Mouse (Mus musculus) liver, embryonic 15.5 days (tissue): ENCODE data around the gene Calr3. TPM values are rescaled to one million over a fixed set of nuclear protein-coding genes. Genes with fewer than 3 reads are reported as not detected.

ENCODE experiments used
- ATAC-seq: fragments of 200-750 bp; cut with Nextera tagmentation; 2 replicates; pipeline ENCODE4 v1.8.0; 2017; ENCODE audit warnings: moderate number of reproducible peaks, mild to moderate bottlenecking, moderate library complexity; ENCODE audit not compliant: insufficient read depth
- H3K27ac ChIP-seq: fragments of 300-500 bp; sonication (generic); replicated peaks from 2 replicates; pipeline ENCODE4 v1.5.1; 2015; ENCODE audit warnings: mild to moderate bottlenecking, inconsistent platforms
- H3K27me3 ChIP-seq: fragments of 300-500 bp; sonication (generic); 2 replicates; pipeline ENCODE4 v1.6.1; 2015; ENCODE audit warnings: mild to moderate bottlenecking, inconsistent platforms
- H3K36me3 ChIP-seq: fragments of 300-500 bp; sonication (generic); replicated peaks from 2 replicates; pipeline ENCODE4 v1.6.1; 2015; ENCODE audit warnings: moderate library complexity, mild to moderate bottlenecking, inconsistent platforms
- H3K4me1 ChIP-seq: fragments of 300-500 bp; sonication (generic); replicated peaks from 2 replicates; pipeline ENCODE4 v1.6.1; 2015; ENCODE audit warnings: inconsistent platforms
- H3K4me2 ChIP-seq: fragments of 300-500 bp; sonication (generic); 2 replicates; pipeline ENCODE4 v1.6.1; 2015; ENCODE audit warnings: moderate library complexity, mild to moderate bottlenecking, inconsistent platforms
- H3K4me3 ChIP-seq: fragments of 300-500 bp; sonication (generic); replicated peaks from 2 replicates; pipeline ENCODE4 v1.5.1; 2015; ENCODE audit warnings: mild to moderate bottlenecking, inconsistent platforms
- H3K9ac ChIP-seq: fragments of 300-500 bp; sonication (generic); 2 replicates; pipeline ENCODE4 v1.6.1; 2015; ENCODE audit warnings: moderate library complexity, mild to moderate bottlenecking, inconsistent platforms
- H3K9me3 ChIP-seq: fragments of 300-500 bp; sonication (generic); replicated peaks from 2 replicates; pipeline ENCODE4 v1.6.1; 2016; ENCODE audit warnings: inconsistent platforms
- WGBS: fragments of 180-500 bp; shearing (Covaris S2); methylation state at CpG from one replicate; pipeline ENCODE4 v1.1.7; 2015; ENCODE audit warnings: mixed read lengths; ENCODE audit not compliant: insufficient replicate concordance; 5-methylcytosine and 5-hydroxymethylcytosine counted together
- polyA plus RNA-seq: library from polyadenylated mRNA; unstranded; fragments of >200 nt; fragmentation: Nextera tagmentation; extraction: Ambion mirVana; gene quantifications from 2 replicates; pipeline ENCODE4 v1.2.1, GENCODE M21; 2015

Gene Calr3
- polyA plus RNA-seq, 1 experiment from 2014 or later: 0.58 TPM

- H3K27me3 ChIP-seq: no peaks in the 10 kb centered on the region
- no peak overlapping the region for H3K4me2 ChIP-seq
- no peak overlapping the region for H3K4me3 ChIP-seq
- H3K4me1 ChIP-seq: no peaks in the 10 kb centered on the region
- 13% methylated on average over 2 of the region's 2 CpGs for WGBS
- ATAC-seq: no peak
- H3K9me3 ChIP-seq: no peaks in the 10 kb centered on the region
- no peak overlapping the region for H3K27ac ChIP-seq
- H3K36me3 ChIP-seq: no peaks in the 10 kb centered on the region
- H3K9ac ChIP-seq: no peak overlapping the region
These were observed 8.7 kb downstream of the Calr3 start for GRCm38 (mm10) chr8:72434952-72435351.

GRCm38 (mm10) chr8:72429676-72430075 is 14.0 kb downstream of the Calr3 start:
- Histone ChIP-seq H3K4me3 (no peak overlapping the region), H3K27ac (no peak overlapping the region), H3K9me3 (no peaks in the 10 kb centered on the region), H3K9ac (no peak overlapping the region), H3K4me2 (no peak overlapping the region), H3K36me3 (no peaks in the 10 kb centered on the region), H3K4me1 (no peaks in the 10 kb centered on the region), H3K27me3 (no peaks in the 10 kb centered on the region)
- no peak for ATAC-seq
- 39% methylated on average over 13 of the region's 13 CpGs for WGBS

GRCm38 (mm10) chr8:72422926-72423325 is 20.7 kb downstream of the Calr3 start:
- no peak overlapping the region for H3K9ac ChIP-seq
- no peak overlapping the region for H3K4me2 ChIP-seq
- no peaks in the 10 kb centered on the region for H3K9me3 ChIP-seq
- ATAC-seq: no peak
- no peak overlapping the region for H3K27ac ChIP-seq
- H3K27me3 ChIP-seq: no peaks in the 10 kb centered on the region
- 0 out of 2 replicates have a peak, but pooled peaks cover 8% of the 10 kb centered on the region for H3K36me3 ChIP-seq
- H3K4me1 ChIP-seq: peaks cover 40% of the 10 kb centered on the region
- WGBS: 56% methylated on average over 1 of the region's 1 CpGs
- no peak overlapping the region for H3K4me3 ChIP-seq

- under 1% methylated on average over 48 of the region's 48 CpGs for WGBS
- Histone ChIP-seq H3K4me3 (peak within 1 kb of the TSS; percentile 92), H3K27ac (peak within 1 kb of the TSS; percentile 97), H3K4me2 (peak within 1 kb of the TSS; percentile 94), H3K27me3 (no peaks in the 10 kb centered on the region), H3K36me3 (0 out of 2 replicates have a peak, but pooled peaks cover 8% of the 10 kb centered on the region), H3K9ac (peak within 1 kb of the TSS; percentile 92), H3K4me1 (peaks cover 53% of the 10 kb centered on the region), H3K9me3 (no peaks in the 10 kb centered on the region)
- peak; percentile 95 for ATAC-seq
These were observed 22.0 kb downstream of the Calr3 start, which contains the start of gene Eps15l1 for GRCm38 (mm10) chr8:72421362-72422335. TSS of gene Eps15l1 (minus strand) at chr8:72421460.

- H3K4me3 ChIP-seq: peak overlapping the region; percentile 92
- ATAC-seq: peak; percentile 57
- peaks cover 62% of the 10 kb centered on the region for H3K4me1 ChIP-seq
- H3K9ac ChIP-seq: peak overlapping the region; percentile 92
- no peaks in the 10 kb centered on the region for H3K27me3 ChIP-seq
- WGBS: 2% methylated on average over 63 of the region's 73 CpGs
- peak overlapping the region; percentile 94 for H3K4me2 ChIP-seq
- 0 out of 2 replicates have a peak, but pooled peaks cover 8% of the 10 kb centered on the region for H3K36me3 ChIP-seq
- peak overlapping the region; percentile 97 for H3K27ac ChIP-seq
- no peaks in the 10 kb centered on the region for H3K9me3 ChIP-seq
These were observed 22.9 kb downstream of the Calr3 start for GRCm38 (mm10) chr8:72420571-72421361.

- peak overlapping the region; percentile 98; the same call in 1 of the 2 replicates for H3K27ac ChIP-seq
- 79% methylated on average over 4 of the region's 4 CpGs for WGBS
- no peak overlapping the region for H3K9ac ChIP-seq
These were observed 25.6 kb downstream of the Calr3 start for GRCm38 (mm10) chr8:72418073-72418472.

GRCm38 (mm10) chr8:72415252-72415651 is 28.4 kb downstream of the Calr3 start:
- Histone ChIP-seq H3K27me3 (no peaks in the 10 kb centered on the region), H3K4me3 (no peak overlapping the region), H3K9me3 (no peaks in the 10 kb centered on the region), H3K27ac (peak overlapping the region; percentile 98), H3K4me1 (peaks cover 100% of the 10 kb centered on the region), H3K9ac (peak overlapping the region; percentile 47), H3K36me3 (peaks cover 22% of the 10 kb centered on the region), H3K4me2 (peak overlapping the region; percentile 73)
- WGBS: 28% methylated on average over 2 of the region's 2 CpGs
- no peak for ATAC-seq

More at GRCm38 (mm10) chr8:72418073-72418472, 25.6 kb downstream of the Calr3 start:
- no peaks in the 10 kb centered on the region for H3K27me3 ChIP-seq
- no peak overlapping the region for H3K4me3 ChIP-seq
- H3K9me3 ChIP-seq: no peaks in the 10 kb centered on the region
- ATAC-seq: no peak
- H3K4me2 ChIP-seq: no peak overlapping the region
- H3K36me3 ChIP-seq: 0 out of 2 replicates have a peak, but pooled peaks cover 8% of the 10 kb centered on the region
- H3K4me1 ChIP-seq: peaks cover 88% of the 10 kb centered on the region

- Histone ChIP-seq H3K27ac (peak overlapping the region; percentile 98), H3K4me3 (peak overlapping the region; percentile 32), H3K9ac (peak overlapping the region; percentile 52), H3K9me3 (no peaks in the 10 kb centered on the region), H3K36me3 (peaks cover 22% of the 10 kb centered on the region), H3K27me3 (no peaks in the 10 kb centered on the region), H3K4me2 (peak overlapping the region; percentile 73), H3K4me1 (peaks cover 99% of the 10 kb centered on the region)
- peak; percentile 99 for ATAC-seq
- WGBS: 19% methylated on average over 7 of the region's 7 CpGs
These were observed 29.8 kb downstream of the Calr3 start for GRCm38 (mm10) chr8:72413839-72414238.

GRCm38 (mm10) chr8:72409443-72409842 is 34.2 kb downstream of the Calr3 start:
- ATAC-seq: no peak
- Histone ChIP-seq H3K9ac (no peak overlapping the region), H3K27ac (no peak overlapping the region), H3K9me3 (no peaks in the 10 kb centered on the region), H3K4me1 (peaks cover 77% of the 10 kb centered on the region), H3K27me3 (no peaks in the 10 kb centered on the region), H3K4me3 (no peak overlapping the region), H3K4me2 (0 out of 2 replicates have a peak overlapping the region, but pooled peaks have one; percentile 7), H3K36me3 (peaks cover 14% of the 10 kb centered on the region)
- 71% methylated on average over 3 of the region's 3 CpGs for WGBS

- no peaks in the 10 kb centered on the region for H3K9me3 ChIP-seq
- H3K27me3 ChIP-seq: no peaks in the 10 kb centered on the region
- H3K36me3 ChIP-seq: peaks cover 14% of the 10 kb centered on the region
- no peak overlapping the region for H3K27ac ChIP-seq
- H3K4me3 ChIP-seq: no peak overlapping the region
- 80% methylated on average over 1 of the region's 1 CpGs for WGBS
- no peak overlapping the region for H3K4me2 ChIP-seq
- ATAC-seq: no peak
- peaks cover 70% of the 10 kb centered on the region for H3K4me1 ChIP-seq
- no peak overlapping the region for H3K9ac ChIP-seq
These were observed 35.8 kb downstream of the Calr3 start for GRCm38 (mm10) chr8:72407878-72408277.
